Mouse (Mus musculus): Measurements from ENCODE around the gene Hist1h2ba.

Gene Hist1h2ba

GRCm38 (mm10) chr13:23933421-23934210, at the start of gene Hist1h2ba:
Gene Hist1h2ba (minus strand): TSS chr13:23934156.
- no peak for DNase-seq

GRCm38 (mm10) chr13:23972271-23972670, 38.3 kb upstream of the Hist1h2ba start:
- no peak for DNase-seq

GRCm38 (mm10) chr13:23971870-23972269, 37.9 kb upstream of the Hist1h2ba start:
- DNase-seq, result no peak

- DNase-seq, result no peak
Measured at GRCm38 (mm10) chr13:23964909-23965308, 31.0 kb upstream of the Hist1h2ba start.

GRCm38 (mm10) chr13:23959776-23960175, 25.8 kb upstream of the Hist1h2ba start:
- no peak for DNase-seq

- no peak for DNase-seq
Measured at GRCm38 (mm10) chr13:23950928-23951327, 17.0 kb upstream of the Hist1h2ba start.

GRCm38 (mm10) chr13:23949484-23950246, 15.7 kb upstream of the Hist1h2ba start:
- DNase-seq, result no peak

GRCm38 (mm10) chr13:23946254-23946653, 12.3 kb upstream of the Hist1h2ba start:
- DNase-seq, result no peak

- peak in 1 of 2 experiments; percentile 5 for DNase-seq
Measured at GRCm38 (mm10) chr13:23942861-23943260, 8.9 kb upstream of the Hist1h2ba start.

- DNase-seq, result no peak
Measured at GRCm38 (mm10) chr13:23940291-23940690, 6.3 kb upstream of the Hist1h2ba start.

- peak; percentile 75 to 86 for DNase-seq
Measured at GRCm38 (mm10) chr13:23938699-23939098, 4.7 kb upstream of the Hist1h2ba start.

GRCm38 (mm10) chr13:23934211-23934520, 210 bp upstream of the Hist1h2ba start, which contains the start of gene Hist1h2aa:
Gene Hist1h2aa (plus strand): TSS chr13:23934462.
- DNase-seq, result no peak

- no peak for DNase-seq
Measured at GRCm38 (mm10) chr13:23930904-23931303, 3.1 kb downstream of the Hist1h2ba start.

- DNase-seq, result no peak
Measured at GRCm38 (mm10) chr13:23930461-23930860, 3.5 kb downstream of the Hist1h2ba start.

GRCm38 (mm10) chr13:23928637-23929036, 5.3 kb downstream of the Hist1h2ba start:
- DNase-seq, result no peak

- no peak for DNase-seq
Measured at GRCm38 (mm10) chr13:23925792-23926191, 8.2 kb downstream of the Hist1h2ba start.

GRCm38 (mm10) chr13:23917674-23918073, 16.3 kb downstream of the Hist1h2ba start:
- DNase-seq, result no peak

- DNase-seq, result no peak
Measured at GRCm38 (mm10) chr13:23916132-23916531, 17.8 kb downstream of the Hist1h2ba start.

- no peak for DNase-seq
Measured at GRCm38 (mm10) chr13:23914376-23915167, 19.4 kb downstream of the Hist1h2ba start, which contains the start of gene Slc17a4. Gene Slc17a4 (minus strand): TSS chr13:23915009.

- DNase-seq, result no peak
Measured at GRCm38 (mm10) chr13:23913791-23914306, 20.1 kb downstream of the Hist1h2ba start.

GRCm38 (mm10) chr13:23911335-23911734, 22.6 kb downstream of the Hist1h2ba start:
- DNase-seq, result no peak

- no peak for DNase-seq
Measured at GRCm38 (mm10) chr13:23910121-23910520, 23.8 kb downstream of the Hist1h2ba start.

GRCm38 (mm10) chr13:23906906-23907305, 27.1 kb downstream of the Hist1h2ba start:
- DNase-seq, result no peak
